Mouse (Mus musculus): ENCODE measurements around the gene Hdac6. TPM values are rescaled to one million over a fixed set of nuclear protein-coding genes. Genes with fewer than 3 reads are reported as not detected.
A peak's percentile ranks its signal among the peaks of the same experiment; 100 is the strongest.
"Not testable (repeated sequence)": the region's sequence is repeated elsewhere in the genome, so short reads cannot be mapped to it uniquely, and the experiment has no call there.

Gene Hdac6
- polyA plus RNA-seq, 1 experiment from 2014 or later, result 51.6 TPM

DNA sequence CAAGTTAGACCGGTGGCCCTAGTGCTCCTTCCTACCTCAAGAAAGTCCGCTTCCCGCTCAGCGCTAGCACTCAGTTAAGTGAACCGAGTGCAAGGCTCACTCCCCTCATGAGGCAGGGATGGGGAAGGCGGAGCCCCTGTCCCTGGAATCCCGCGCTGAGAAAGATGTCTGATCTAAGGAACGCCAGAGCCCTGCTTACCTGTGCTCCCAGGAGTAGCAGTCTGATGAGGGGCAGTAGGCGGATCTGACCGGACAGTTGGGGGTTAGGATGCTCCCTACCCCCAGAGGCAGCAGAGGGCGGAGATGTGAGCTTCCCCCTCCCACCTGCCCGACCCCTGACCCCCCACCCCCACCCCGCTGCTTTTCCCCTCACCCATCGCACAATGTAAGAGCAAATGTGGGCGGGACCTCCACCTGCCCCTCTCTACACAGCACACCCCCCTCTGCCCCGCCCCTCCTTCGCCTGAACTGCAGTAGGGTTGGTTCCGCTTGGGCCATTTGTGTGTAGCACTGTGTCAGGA is 19.4 kb downstream of the Hdac6 start, which contains the start of gene Eras:
Eras (minus strand) TSS at position 338 of the 521 bp plus-strand sequence.
- Histone ChIP-seq H3K27ac (ENCODE audit: low read depth, low read length) (no peak within 1 kb of the TSS), H3K9ac (ENCODE audit: low read length) (no peak within 1 kb of the TSS), H3K4me2 (ENCODE audit: low read depth) (no peak within 1 kb of the TSS), H3K27me3 (ENCODE audit: control insufficient read depth, insufficient read depth, low read length) (peaks cover 33% of the 10 kb centered on the region), H3K36me3 (ENCODE audit: control insufficient read depth, insufficient read depth, low read length) (no peaks in the 10 kb centered on the region; the same call in 1 of the 2 replicates), H3K9me3 (ENCODE audit: control insufficient read depth, low read length) (no peaks in the 10 kb centered on the region; the same call in 1 of the 2 replicates), H3K4me1 (ENCODE audit: control insufficient read depth, insufficient read depth, low read length) (no peaks in the 10 kb centered on the region), H3K4me3 (ENCODE audit: low read depth, low read length) (no peak within 1 kb of the TSS)
- whole genome bisulfite sequencing, result 22% methylated on average over 18 of the region's 19 CpGs
- no peak for DNase-seq (ENCODE audit: low spot score)
- ATAC-seq (ENCODE audit: insufficient read depth, low FRiP score, low TSS enrichment), result no peak

DNA sequence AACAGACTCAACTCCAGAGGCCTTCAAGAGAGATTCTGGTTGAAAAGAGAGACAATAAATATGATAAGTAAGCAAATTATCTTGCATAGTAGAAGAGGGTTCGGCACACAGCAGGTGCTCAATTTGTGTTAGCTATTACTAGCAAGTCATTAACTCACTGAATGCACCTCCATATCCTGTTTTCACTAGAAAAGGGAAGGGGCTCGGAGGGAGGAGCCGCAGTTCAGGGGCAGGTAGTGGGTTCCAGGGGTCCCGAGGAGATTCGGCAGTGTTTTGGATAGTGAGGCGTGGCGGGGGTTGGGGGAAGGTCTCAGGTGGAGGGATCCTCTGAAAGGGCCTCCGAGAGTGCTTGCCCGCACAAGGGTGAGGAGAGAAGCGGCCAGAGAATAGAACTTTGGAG is 20.6 kb downstream of the Hdac6 start:
- Histone ChIP-seq H3K9ac (ENCODE audit: low read length) (no peak overlapping the region), H3K27ac (ENCODE audit: low read depth, low read length) (no peak overlapping the region), H3K36me3 (ENCODE audit: control insufficient read depth, insufficient read depth, low read length) (no peaks in the 10 kb centered on the region; the same call in 1 of the 2 replicates), H3K4me3 (ENCODE audit: low read depth, low read length) (no peak overlapping the region), H3K27me3 (ENCODE audit: control insufficient read depth, insufficient read depth, low read length) (peaks cover 44% of the 10 kb centered on the region), H3K9me3 (ENCODE audit: control insufficient read depth, low read length) (no peaks in the 10 kb centered on the region; the same call in 1 of the 2 replicates), H3K4me2 (ENCODE audit: low read depth) (no peak overlapping the region), H3K4me1 (ENCODE audit: control insufficient read depth, insufficient read depth, low read length) (no peaks in the 10 kb centered on the region)
- no peak for DNase-seq (ENCODE audit: low spot score)
- no peak for ATAC-seq (ENCODE audit: insufficient read depth, low FRiP score, low TSS enrichment)
- whole genome bisulfite sequencing, result 25% methylated on average over 10 of the region's 10 CpGs

DNA sequence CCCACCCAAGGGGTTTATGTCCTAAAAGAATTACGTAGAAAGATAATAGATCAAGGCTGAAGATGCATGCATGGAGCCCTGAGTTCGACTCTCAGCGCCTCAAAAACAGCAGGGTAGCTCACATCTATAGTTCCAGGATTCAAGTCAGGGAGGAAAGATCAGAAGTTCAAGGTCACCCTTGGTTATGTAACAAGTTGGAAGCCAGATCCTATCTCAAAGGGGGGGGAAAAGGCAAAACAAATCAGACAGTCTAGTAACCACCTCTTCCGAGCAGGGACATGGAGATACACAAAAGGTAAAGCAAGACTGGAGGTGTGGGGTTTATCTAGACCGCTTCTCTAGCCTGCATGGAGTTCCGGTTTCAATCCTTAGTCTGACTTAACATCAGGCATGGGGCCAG is 21.4 kb downstream of the Hdac6 start:
- WGBS, result 70% methylated on average over 6 of the region's 6 CpGs

DNA sequence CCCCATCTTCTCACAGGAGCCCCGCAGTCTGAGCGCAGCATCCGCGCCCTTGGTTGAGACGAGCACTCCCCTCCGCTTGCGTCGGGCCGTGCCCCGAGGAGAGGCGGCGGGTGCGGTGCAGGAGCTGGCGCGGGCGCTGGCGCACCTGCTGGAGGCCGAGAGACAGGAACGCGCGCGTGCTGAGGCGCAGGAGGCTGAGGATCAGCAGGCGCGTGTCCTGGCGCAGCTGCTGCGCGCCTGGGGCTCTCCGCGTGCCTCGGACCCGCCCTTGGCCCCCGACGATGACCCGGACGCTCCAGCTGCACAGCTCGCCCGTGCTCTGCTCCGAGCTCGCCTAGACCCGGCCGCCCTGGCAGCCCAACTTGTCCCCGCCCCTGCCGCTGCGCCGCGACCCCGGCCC is 25.7 kb downstream of the Hdac6 start:
- peaks cover 41% of the 10 kb centered on the region for H3K27me3 ChIP-seq (ENCODE audit: control insufficient read depth, insufficient read depth, low read length)
- H3K4me3 ChIP-seq (ENCODE audit: low read depth, low read length), result peak overlapping the region; percentile 27
- no peak overlapping the region for H3K27ac ChIP-seq (ENCODE audit: low read depth, low read length)
- WGBS, result 10% methylated on average over 38 of the region's 48 CpGs
- H3K4me1 ChIP-seq (ENCODE audit: control insufficient read depth, insufficient read depth, low read length), result no peaks in the 10 kb centered on the region
- H3K4me2 ChIP-seq (ENCODE audit: low read depth), result peak overlapping the region; percentile 47
- ATAC-seq (ENCODE audit: insufficient read depth, low FRiP score, low TSS enrichment), result peak; percentile 15
- peak overlapping the region; percentile 32; the same call in 1 of the 2 replicates for H3K9ac ChIP-seq (ENCODE audit: low read length)
- no peaks in the 10 kb centered on the region for H3K36me3 ChIP-seq (ENCODE audit: control insufficient read depth, insufficient read depth, low read length)
- H3K9me3 ChIP-seq (ENCODE audit: control insufficient read depth, low read length), result no peaks in the 10 kb centered on the region
- peak; percentile 25 for DNase-seq (ENCODE audit: low spot score)

More for the DNA sequence above, 21.4 kb downstream of the Hdac6 start:
- H3K9ac ChIP-seq (ENCODE audit: low read length), result no peak overlapping the region
- no peaks in the 10 kb centered on the region for H3K4me1 ChIP-seq (ENCODE audit: control insufficient read depth, insufficient read depth, low read length)
- DNase-seq (ENCODE audit: low spot score), result no peak
- H3K4me3 ChIP-seq (ENCODE audit: low read depth, low read length), result no peak overlapping the region
- no peak overlapping the region for H3K4me2 ChIP-seq (ENCODE audit: low read depth)
- H3K27ac ChIP-seq (ENCODE audit: low read depth, low read length), result no peak overlapping the region
- H3K36me3 ChIP-seq (ENCODE audit: control insufficient read depth, insufficient read depth, low read length), result no peaks in the 10 kb centered on the region; the same call in 1 of the 2 replicates
- H3K27me3 ChIP-seq (ENCODE audit: control insufficient read depth, insufficient read depth, low read length), result peaks cover 51% of the 10 kb centered on the region
- no peaks in the 10 kb centered on the region; the same call in 1 of the 2 replicates for H3K9me3 ChIP-seq (ENCODE audit: control insufficient read depth, low read length)
- no peak for ATAC-seq (ENCODE audit: insufficient read depth, low FRiP score, low TSS enrichment)

GRCm38 (mm10) chrX:7919601-7920383 is 27.9 kb downstream of the Hdac6 start, which contains the start of gene Pcsk1n:
Gene Pcsk1n, plus strand, starts transcription at chrX:7919822.
- DNase-seq (ENCODE audit: low spot score), result peak; percentile 79

DNA sequence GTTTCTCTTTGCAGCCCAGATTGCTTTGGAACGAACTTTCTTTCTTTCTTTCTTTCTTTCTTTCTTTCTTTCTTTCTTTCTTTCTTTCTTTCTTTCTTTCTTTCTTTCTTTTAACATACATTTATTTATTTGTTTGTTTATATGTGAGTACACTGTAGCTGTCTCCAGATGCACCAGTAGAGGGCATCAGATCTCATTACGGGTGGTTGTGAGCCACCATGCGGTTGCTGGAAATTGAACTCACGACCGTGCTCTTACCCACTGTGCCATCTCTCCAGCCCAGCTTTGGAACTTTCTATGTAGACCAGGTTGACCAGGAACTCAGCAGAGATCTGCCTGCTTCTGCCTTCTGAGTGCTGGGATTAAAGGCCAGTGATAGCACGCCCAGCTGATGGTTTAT is 29.7 kb downstream of the Hdac6 start:
- not testable (repeated sequence) for H3K4me1 ChIP-seq (ENCODE audit: control insufficient read depth, insufficient read depth, low read length); H3K36me3 ChIP-seq (ENCODE audit: control insufficient read depth, insufficient read depth, low read length); DNase-seq (ENCODE audit: low spot score); H3K9ac ChIP-seq (ENCODE audit: low read length); H3K4me3 ChIP-seq (ENCODE audit: low read depth, low read length); ATAC-seq (ENCODE audit: insufficient read depth, low FRiP score, low TSS enrichment); H3K4me2 ChIP-seq (ENCODE audit: low read depth); H3K9me3 ChIP-seq (ENCODE audit: control insufficient read depth, low read length); H3K27ac ChIP-seq (ENCODE audit: low read depth, low read length)
- WGBS, result 71% methylated on average over 6 of the region's 6 CpGs
- H3K27me3 ChIP-seq (ENCODE audit: control insufficient read depth, insufficient read depth, low read length), result peaks cover 16% of the 10 kb centered on the region

More at GRCm38 (mm10) chrX:7919601-7920383, 27.9 kb downstream of the Hdac6 start, which contains the start of gene Pcsk1n:
- no peaks in the 10 kb centered on the region for H3K9me3 ChIP-seq (ENCODE audit: control insufficient read depth, low read length)
- H3K27me3 ChIP-seq (ENCODE audit: control insufficient read depth, insufficient read depth, low read length), result peaks cover 30% of the 10 kb centered on the region
- H3K4me2 ChIP-seq (ENCODE audit: low read depth), result peak within 1 kb of the TSS; percentile 47
- H3K4me3 ChIP-seq (ENCODE audit: low read depth, low read length), result peak within 1 kb of the TSS; percentile 31
- ATAC-seq (ENCODE audit: insufficient read depth, low FRiP score, low TSS enrichment), result peak; percentile 81
- WGBS, result 21% methylated on average over 26 of the region's 40 CpGs
- no peaks in the 10 kb centered on the region for H3K4me1 ChIP-seq (ENCODE audit: control insufficient read depth, insufficient read depth, low read length)
- H3K9ac ChIP-seq (ENCODE audit: low read length), result peak within 1 kb of the TSS; percentile 37
- no peaks in the 10 kb centered on the region for H3K36me3 ChIP-seq (ENCODE audit: control insufficient read depth, insufficient read depth, low read length)
- peak within 1 kb of the TSS; percentile 44; the same call in 1 of the 2 replicates for H3K27ac ChIP-seq (ENCODE audit: low read depth, low read length)

GRCm38 (mm10) chrX:7915669-7916068 is 32.0 kb downstream of the Hdac6 start:
- 18% methylated on average over 3 of the region's 3 CpGs for WGBS
- H3K36me3 ChIP-seq (ENCODE audit: control insufficient read depth, insufficient read depth, low read length); DNase-seq (ENCODE audit: low spot score): not testable (repeated sequence)

DNA sequence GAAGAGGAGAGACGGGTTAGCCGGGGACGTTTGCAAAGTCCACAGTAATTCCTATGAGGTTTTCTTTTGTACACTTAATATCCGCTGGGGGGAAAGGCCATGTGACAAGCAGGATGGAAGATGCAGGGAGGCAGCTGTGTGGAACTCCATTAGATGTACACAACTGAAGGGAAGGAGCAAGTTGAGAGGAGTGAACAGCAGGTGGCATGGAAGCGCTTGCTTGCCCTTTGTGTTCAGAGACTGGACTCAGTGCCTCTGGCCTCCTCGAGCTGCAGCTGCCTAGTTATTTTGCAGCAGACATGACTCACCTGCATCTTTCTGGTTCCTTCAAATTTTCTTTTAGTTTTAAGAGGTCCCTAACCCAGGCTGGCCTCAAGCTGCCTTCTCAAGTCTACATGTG is 37.2 kb downstream of the Hdac6 start:
- DNase-seq (ENCODE audit: low spot score), result no peak
- ATAC-seq (ENCODE audit: insufficient read depth, low FRiP score, low TSS enrichment), result no peak
- Histone ChIP-seq H3K9me3 (ENCODE audit: control insufficient read depth, low read length) (no peaks in the 10 kb centered on the region), H3K36me3 (ENCODE audit: control insufficient read depth, insufficient read depth, low read length) (no peaks in the 10 kb centered on the region; the same call in 1 of the 2 replicates), H3K27ac (ENCODE audit: low read depth, low read length) (no peak overlapping the region), H3K4me1 (ENCODE audit: control insufficient read depth, insufficient read depth, low read length) (no peaks in the 10 kb centered on the region), H3K9ac (ENCODE audit: low read length) (no peak overlapping the region), H3K4me3 (ENCODE audit: low read depth, low read length) (no peak overlapping the region), H3K27me3 (ENCODE audit: control insufficient read depth, insufficient read depth, low read length) (no peaks in the 10 kb centered on the region), H3K4me2 (ENCODE audit: low read depth) (no peak overlapping the region)
- 68% methylated on average over 6 of the region's 6 CpGs for WGBS

More at GRCm38 (mm10) chrX:7915669-7916068, 32.0 kb downstream of the Hdac6 start:
- H3K9me3 ChIP-seq (ENCODE audit: control insufficient read depth, low read length); ATAC-seq (ENCODE audit: insufficient read depth, low FRiP score, low TSS enrichment); H3K27ac ChIP-seq (ENCODE audit: low read depth, low read length); H3K4me2 ChIP-seq (ENCODE audit: low read depth); H3K9ac ChIP-seq (ENCODE audit: low read length); H3K27me3 ChIP-seq (ENCODE audit: control insufficient read depth, insufficient read depth, low read length); H3K4me1 ChIP-seq (ENCODE audit: control insufficient read depth, insufficient read depth, low read length); H3K4me3 ChIP-seq (ENCODE audit: low read depth, low read length): not testable (repeated sequence)

Data from neural tube, embryonic 11.5 days (tissue).